Mouse (Mus musculus) cerebellum, adult 9-10 months (tissue): Measurements from ENCODE around the gene Orc2.

Experiments
- DNase-seq: peaks from one replicate; pipeline ENCODE4 v3.0.0; 2022

Gene Orc2

GRCm38 (mm10) chr1:58504577-58505254 lies at the start of gene Orc2:
Gene Orc2 (minus strand): TSS chr1:58505109.
- DNase-seq = peak; percentile 90

GRCm38 (mm10) chr1:58541386-58541785 lies 36.5 kb upstream of the Orc2 start:
- DNase-seq = no peak

- no peak for DNase-seq
These were observed 2.3 kb upstream of the Orc2 start for GRCm38 (mm10) chr1:58507249-58507648.

GRCm38 (mm10) chr1:58503793-58504370 lies 1.0 kb downstream of the Orc2 start:
- peak; percentile 15 for DNase-seq

- no peak for DNase-seq
These were observed 1.8 kb downstream of the Orc2 start for GRCm38 (mm10) chr1:58503134-58503533.

- DNase-seq = no peak
These were observed 6.2 kb downstream of the Orc2 start for GRCm38 (mm10) chr1:58498758-58499157.

- DNase-seq = no peak
These were observed 7.2 kb downstream of the Orc2 start for GRCm38 (mm10) chr1:58497678-58498077.

- DNase-seq = no peak
These were observed 9.3 kb downstream of the Orc2 start for GRCm38 (mm10) chr1:58495603-58496002.

- DNase-seq = no peak
These were observed 22.3 kb downstream of the Orc2 start for GRCm38 (mm10) chr1:58482647-58483046.

GRCm38 (mm10) chr1:58475662-58476061 lies 29.2 kb downstream of the Orc2 start:
- no peak for DNase-seq

GRCm38 (mm10) chr1:58465561-58465960 lies 39.3 kb downstream of the Orc2 start:
- DNase-seq = peak; percentile 47

GRCm38 (mm10) chr1:58465042-58465441 lies 39.9 kb downstream of the Orc2 start:
- DNase-seq = peak; percentile 65

- no peak for DNase-seq
These were observed 41.0 kb downstream of the Orc2 start for GRCm38 (mm10) chr1:58463935-58464334.

GRCm38 (mm10) chr1:58460566-58460965 lies 44.3 kb downstream of the Orc2 start:
- DNase-seq = no peak

GRCm38 (mm10) chr1:58458867-58459266 lies 46.0 kb downstream of the Orc2 start:
- DNase-seq = no peak

GRCm38 (mm10) chr1:58458175-58458574 lies 46.7 kb downstream of the Orc2 start:
- no peak for DNase-seq

GRCm38 (mm10) chr1:58454316-58454715 lies 50.6 kb downstream of the Orc2 start:
- no peak for DNase-seq

GRCm38 (mm10) chr1:58448396-58448795 lies 56.5 kb downstream of the Orc2 start:
- no peak for DNase-seq

- no peak for DNase-seq
These were observed 57.1 kb downstream of the Orc2 start for GRCm38 (mm10) chr1:58447766-58448165.

- DNase-seq = no peak
These were observed 59.0 kb downstream of the Orc2 start for GRCm38 (mm10) chr1:58445861-58446260.

GRCm38 (mm10) chr1:58445143-58445722 lies 59.7 kb downstream of the Orc2 start, which contains the start of the genes Nif3l1 and Ppil3:
Gene Nif3l1 (plus strand): TSS chr1:58445151.
Gene Ppil3 (minus strand): TSS chr1:58445486.
- peak; percentile 77 for DNase-seq

GRCm38 (mm10) chr1:58444691-58445090 lies 60.2 kb downstream of the Orc2 start:
- DNase-seq = no peak

GRCm38 (mm10) chr1:58424551-58424950 lies 80.4 kb downstream of the Orc2 start:
- DNase-seq = no peak
